Mouse (Mus musculus) left cerebral cortex, adult 2 months (tissue): ENCODE data around the gene Ipo13. TPM values are rescaled to one million over a fixed set of nuclear protein-coding genes. Genes with fewer than 3 reads are reported as not detected.
A peak's percentile ranks its signal among the peaks of the same experiment; 100 is the strongest.

Source experiments
- DNase-seq, 2 experiments: peaks; one replicate each; pipeline ENCODE4 v3.0.0; 2021 to 2022; ENCODE audit warnings: low spot score in 2 of 2, mixed read lengths in 1 of 2; ENCODE audit errors: extremely low spot score in 1 of 2
- H3K27ac ChIP-seq: fragments of 200-600 bp; 2 replicates; pipeline ENCODE4 v1.8.1; 2022
- H3K4me3 ChIP-seq: fragments of 200-600 bp; 2 replicates; pipeline ENCODE4 v1.8.1; 2022
- CTCF ChIP-seq: fragments of 200-600 bp; IDR thresholded peaks from 2 replicates; pipeline ENCODE4 v1.8.1; 2022; ENCODE audit warnings: antibody characterized with exemption, mild to moderate bottlenecking, moderate library complexity
- intact Hi-C: fragments of 180-260 bp; cut with DNase I; formaldehyde crosslinking; loops from one replicate; pipeline ENCODE4 v1.15.1; 2025
- long read RNA-seq, 2 experiments: library from polyadenylated mRNA; stranded (forward); transcript quantifications; one replicate each; pipeline ENCODE4 v2.0.0; 2021; ENCODE audit warnings: borderline mapping rate in 2 of 2
- total RNA-seq, 2 experiments: library from RNA; stranded (reverse); gene quantifications; 2 replicates each; pipeline ENCODE4 v1.2.3; 2021

Gene Ipo13
- 100 to 1,000 TPM; 115 to 123 TPM for total RNA-seq
- long read RNA-seq, experiment 1, transcript Ipo13-201 (20 exons, 3,595 nt) = major isoform, 77 of 110 reads
- long read RNA-seq, experiment 1, partial matches to known transcripts = 14 of 110 reads
- long read RNA-seq, experiment 1, other reads (novel, unspliced or antisense) = 19 of 110 reads
- long read RNA-seq, experiment 2, transcript Ipo13-201 (20 exons, 3,595 nt) = major isoform, 66 of 101 reads
- long read RNA-seq, experiment 2, partial matches to known transcripts = 9 of 101 reads
- long read RNA-seq, experiment 2, other reads (novel, unspliced or antisense) = 25 of 101 reads

DNA sequence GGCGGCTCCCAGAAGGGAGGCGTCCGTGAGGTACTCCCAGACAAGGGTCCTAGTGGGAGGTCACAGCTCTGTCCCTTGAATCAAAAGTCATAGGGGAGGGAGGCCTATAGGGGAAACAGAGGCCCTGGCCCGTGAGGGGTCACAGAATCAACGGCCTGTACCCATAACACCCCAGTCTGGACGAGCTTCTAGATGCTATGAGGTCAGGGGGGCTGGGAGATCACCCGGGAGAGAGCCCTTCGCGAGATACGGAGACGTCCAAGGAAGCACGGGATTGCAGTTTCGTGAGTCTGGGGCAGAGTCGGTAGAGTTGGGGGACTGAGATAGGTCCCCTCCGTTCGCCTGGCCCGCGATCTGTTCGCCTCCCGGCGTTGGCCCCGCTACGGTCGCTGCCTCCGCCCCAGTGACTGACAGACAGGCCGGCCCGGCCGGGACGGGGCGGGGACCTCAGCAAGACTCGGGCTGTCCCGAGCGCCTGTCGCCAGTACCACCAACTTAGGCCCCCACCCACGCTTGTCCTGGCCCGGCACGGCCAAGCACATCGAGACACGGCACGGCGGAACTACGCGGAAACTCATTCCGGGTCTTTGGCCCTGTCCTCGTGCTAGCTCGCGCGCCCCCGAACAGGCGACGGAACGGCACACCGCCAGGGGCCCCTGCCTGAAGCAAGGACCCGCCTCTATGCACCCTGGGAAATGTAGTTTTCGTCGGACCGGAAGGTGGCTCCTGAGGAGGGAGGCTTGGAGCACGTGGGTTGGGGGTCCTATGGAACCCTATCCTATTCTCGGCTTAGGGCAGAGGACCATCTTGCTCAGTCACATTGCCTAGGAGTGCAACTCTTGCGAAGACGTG lies at the start of gene Ipo13:
Gene Ipo13 (minus strand): TSS at position 409 of the 852 bp plus-strand sequence.
- TF ChIP-seq CTCF = peak; percentile 32
- intact Hi-C loops = loop anchor here (2.0 kb wide), 1 partner anchor 28 kb away; the partner anchor contains the start of gene Atp6v0b
- peak within 1 kb of the TSS; percentile 100 for H3K27ac ChIP-seq
- peak; percentile 89 to 90 for DNase-seq
- H3K4me3 ChIP-seq = peak within 1 kb of the TSS; percentile 95

DNA sequence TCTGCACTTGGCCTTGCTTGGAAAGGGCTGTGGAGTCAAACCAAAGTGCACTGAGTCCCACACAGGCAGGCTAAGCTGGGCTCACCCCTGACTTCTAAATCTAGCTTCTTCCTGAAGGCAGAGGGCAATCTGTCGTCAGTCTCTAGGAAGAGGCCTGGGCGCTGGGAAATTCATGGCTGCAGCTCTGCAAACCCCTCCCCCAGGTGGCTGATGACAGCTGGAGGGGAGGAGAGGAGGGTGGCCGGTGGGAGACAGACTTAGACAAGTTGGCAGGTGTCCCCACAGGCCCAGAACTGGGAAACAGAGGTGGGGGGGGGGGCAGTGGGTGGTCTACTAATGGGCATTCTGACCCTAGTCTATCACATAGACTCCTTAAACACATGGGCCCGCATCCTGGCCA lies 42.7 kb upstream of the Ipo13 start:
- no peak for DNase-seq
- intact Hi-C loops = no loop called here
- Histone ChIP-seq H3K27ac (no peak overlapping the region), H3K4me3 (no peak overlapping the region)
- TF ChIP-seq CTCF = no peak

DNA sequence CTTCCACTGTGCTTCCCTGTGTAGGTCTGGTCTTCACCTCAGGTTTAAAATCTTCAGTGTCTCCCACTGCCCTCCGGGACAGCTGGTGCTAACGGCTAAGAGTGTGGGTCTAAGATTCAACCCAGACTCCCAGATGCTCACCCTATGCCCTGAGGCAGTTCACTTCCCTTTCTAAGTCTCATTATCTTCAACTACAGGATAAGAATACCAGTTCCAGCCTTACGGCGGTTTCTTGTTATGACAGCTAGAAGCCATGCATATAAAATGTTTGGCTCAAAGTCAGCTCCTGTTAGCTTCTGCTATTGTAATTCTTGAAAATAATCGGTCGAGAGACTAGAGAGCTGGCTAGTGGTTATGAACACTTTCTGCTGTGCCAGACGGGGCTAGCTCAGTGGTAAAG lies 32.7 kb upstream of the Ipo13 start:
- H3K4me3 ChIP-seq = no peak overlapping the region
- no peak; the same call in 1 of the 2 replicates for TF ChIP-seq CTCF
- intact Hi-C loops = no loop called here

DNA sequence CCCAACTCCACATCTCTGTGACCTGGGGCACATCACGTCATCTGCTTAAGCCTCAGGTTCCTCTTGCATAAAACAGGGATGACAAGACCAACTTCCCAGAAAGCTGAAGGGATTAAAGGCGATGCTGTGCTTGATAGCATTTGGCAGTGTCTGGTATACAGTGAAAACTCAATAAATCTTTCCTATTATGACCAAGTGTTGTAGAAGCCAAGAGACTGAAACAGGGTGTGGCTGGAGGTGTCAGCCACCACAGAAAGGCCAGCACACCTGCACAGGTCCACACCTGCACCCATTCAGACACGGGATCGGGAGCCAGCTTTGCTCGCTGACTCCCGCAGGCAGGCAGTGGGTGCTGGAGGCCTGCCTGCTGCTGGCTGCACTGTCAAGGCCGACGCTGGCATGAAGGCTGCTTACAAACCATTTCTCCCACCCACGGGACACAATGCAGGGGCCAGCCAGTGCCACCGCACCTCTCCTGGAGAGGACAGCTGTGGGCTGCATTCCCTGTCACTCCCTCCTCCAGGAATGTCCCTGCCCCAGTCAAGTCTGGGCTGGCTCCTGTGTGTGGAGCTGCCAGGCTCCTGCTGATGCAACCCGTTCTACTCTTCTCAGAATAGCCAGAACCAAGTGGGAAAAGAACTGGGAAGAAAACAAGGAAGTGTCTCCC lies 32.0 kb upstream of the Ipo13 start:
- H3K4me3 ChIP-seq = no peak overlapping the region
- TF ChIP-seq CTCF = no peak
- H3K27ac ChIP-seq = no peak overlapping the region
- intact Hi-C loops = no loop called here
- peak in 1 of 2 experiments; percentile 24 for DNase-seq

More for the DNA sequence above, 32.7 kb upstream of the Ipo13 start:
- no peak for DNase-seq
- no peak overlapping the region for H3K27ac ChIP-seq

DNA sequence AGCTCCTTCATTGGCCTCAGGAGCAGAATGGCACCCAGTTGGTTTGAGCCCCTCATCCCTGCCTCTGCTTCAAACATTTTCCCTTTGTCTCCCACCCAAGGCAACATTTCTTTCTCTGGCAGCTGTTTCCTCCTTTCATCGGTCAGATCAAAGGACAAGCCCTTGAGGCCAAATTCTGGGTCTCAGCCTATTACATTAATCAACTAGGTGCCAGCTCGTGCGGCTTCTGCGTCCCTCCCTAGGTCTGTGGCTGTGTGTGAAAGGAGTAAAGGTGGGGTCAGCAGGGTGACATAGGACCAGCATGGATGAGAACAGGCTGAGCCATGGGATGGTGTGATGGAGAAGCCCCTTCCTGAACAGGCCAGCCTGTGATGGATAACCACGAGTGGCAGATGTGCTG lies 28.5 kb upstream of the Ipo13 start:
- Histone ChIP-seq H3K4me3 (no peak overlapping the region), H3K27ac (no peak overlapping the region)
- TF ChIP-seq CTCF = no peak
- intact Hi-C loops = no loop called here
- DNase-seq = no peak

DNA sequence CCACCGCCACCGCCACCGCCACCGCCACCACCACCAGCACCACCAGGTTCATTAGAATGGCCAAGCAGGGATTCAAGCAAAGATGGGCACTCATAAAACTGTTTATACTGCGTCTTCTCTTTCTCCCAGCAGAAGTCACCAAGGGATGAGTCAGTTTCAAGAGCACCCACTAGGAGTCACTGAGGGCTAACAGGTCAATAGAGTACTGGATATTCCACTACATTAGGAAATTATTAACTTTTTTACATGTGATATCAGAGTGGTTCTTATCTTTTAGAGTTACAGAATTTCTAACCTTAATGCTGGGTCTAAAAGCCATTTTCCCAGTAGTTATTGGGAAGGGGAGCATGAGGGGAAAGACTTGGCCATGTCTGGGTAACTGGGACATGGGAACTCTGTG lies 22.2 kb upstream of the Ipo13 start:
- DNase-seq = no peak
- intact Hi-C loops = no loop called here
- Histone ChIP-seq H3K4me3 (no peak overlapping the region), H3K27ac (no peak overlapping the region)
- no peak for TF ChIP-seq CTCF

DNA sequence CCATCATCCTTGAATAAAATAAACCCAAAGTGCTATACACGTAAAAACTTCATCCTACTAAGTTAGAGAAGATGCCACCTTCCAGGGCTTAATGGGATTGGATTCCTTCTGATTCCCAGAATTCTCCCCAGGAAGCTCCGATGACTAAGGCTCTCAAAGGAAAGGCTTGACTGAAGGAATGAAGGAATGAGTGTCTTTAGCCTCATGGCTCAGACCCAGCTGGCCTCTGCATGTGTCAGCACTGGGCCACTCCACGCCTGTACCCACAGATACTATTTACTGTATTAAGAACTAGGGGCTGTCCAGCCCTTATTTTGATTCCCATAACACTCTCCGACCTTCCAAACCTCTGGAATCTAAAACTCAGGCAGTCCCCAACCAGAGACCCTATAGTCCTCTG lies 19.3 kb upstream of the Ipo13 start:
- intact Hi-C loops = no loop called here
- Histone ChIP-seq H3K27ac (no peak overlapping the region), H3K4me3 (no peak overlapping the region)
- no peak for DNase-seq
- no peak for TF ChIP-seq CTCF

DNA sequence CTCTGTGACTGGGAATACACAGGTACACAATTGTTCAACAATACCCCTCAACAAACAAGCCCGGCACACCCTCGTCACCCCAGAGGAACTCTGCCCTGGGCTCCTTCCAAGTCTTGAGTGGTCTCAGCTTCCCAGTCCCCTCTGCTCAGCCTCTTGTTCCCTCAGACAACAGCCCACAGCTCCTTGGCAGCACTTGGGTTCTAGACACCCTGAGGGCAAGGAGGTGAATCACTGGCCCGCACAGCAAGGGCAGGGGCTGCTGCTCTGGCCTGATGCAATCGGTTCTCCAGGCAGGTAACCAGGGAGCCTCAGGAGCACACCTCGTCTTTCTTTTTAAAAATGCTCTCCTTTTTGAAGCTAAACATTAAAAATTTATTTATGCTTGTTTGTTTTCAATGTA lies 18.4 kb upstream of the Ipo13 start:
- intact Hi-C loops = no loop called here
- H3K27ac ChIP-seq = no peak overlapping the region

DNA sequence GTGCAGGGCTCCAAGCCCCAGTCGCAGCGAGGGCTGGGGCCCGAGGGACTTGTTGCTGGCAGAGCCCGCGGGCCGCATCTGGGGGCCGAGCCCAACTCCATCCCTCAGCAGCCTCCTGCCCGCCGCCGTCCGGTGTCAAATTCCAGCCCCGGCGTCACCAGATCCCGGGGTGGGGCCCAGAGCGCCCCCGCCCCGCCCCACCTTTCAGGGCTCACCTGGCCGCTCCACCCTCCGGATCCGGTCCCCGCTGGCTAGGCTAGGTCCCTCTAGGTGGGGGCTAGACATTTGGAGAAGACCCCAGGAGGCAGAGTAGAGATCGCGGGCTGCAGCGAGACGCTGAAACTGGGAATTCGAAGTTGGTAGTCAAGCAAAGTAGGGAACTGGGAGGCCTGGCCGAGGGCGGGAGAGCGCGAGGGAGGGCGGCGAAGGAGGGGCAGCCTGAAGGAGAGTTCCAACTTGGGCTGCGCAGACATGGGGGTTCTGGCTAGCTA lies 14.6 kb upstream of the Ipo13 start, which contains the start of gene Artn:
Gene Artn (minus strand): TSS at position 373 of the 491 bp plus-strand sequence.
- Histone ChIP-seq H3K4me3 (no peak within 1 kb of the TSS), H3K27ac (no peak within 1 kb of the TSS)
- intact Hi-C loops = loop anchor here (5.0 kb wide), 2 partner anchors 102 to 363 kb away; partner anchors contain the start of gene Ptprf
- TF ChIP-seq CTCF = no peak
- DNase-seq = no peak

More for the DNA sequence above, 18.4 kb upstream of the Ipo13 start:
- TF ChIP-seq CTCF = no peak
- no peak overlapping the region for H3K4me3 ChIP-seq
- no peak for DNase-seq

DNA sequence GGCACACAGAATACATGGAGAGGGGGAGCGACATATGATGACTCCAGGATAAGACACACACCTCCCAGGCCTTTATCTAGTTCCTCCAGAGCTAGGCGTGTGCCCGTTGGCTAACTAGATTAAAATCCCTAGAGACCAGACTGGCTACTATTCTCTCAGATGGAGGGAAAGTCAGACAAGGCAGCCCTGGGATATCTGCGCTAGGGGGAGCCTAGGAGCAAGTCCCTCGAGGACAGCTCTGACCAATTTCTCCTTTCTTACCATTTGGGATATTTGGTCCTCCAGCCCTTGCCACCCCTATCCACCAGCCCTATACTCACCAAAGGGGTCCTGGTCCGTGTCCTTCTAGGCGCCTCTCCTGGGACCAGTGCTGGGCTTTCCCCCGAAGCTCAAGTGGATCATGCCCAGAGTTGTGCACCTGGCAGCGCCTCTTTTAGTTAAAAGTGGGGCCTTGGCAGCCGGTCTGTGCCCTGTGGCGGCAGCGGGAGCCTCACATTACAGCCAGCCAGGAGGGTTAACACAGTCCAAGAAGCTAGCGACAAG lies 14.0 kb upstream of the Ipo13 start:
- peak; percentile 64 for TF ChIP-seq CTCF
- DNase-seq = peak; percentile 35 to 59
- H3K27ac ChIP-seq = no peak overlapping the region
- H3K4me3 ChIP-seq = no peak overlapping the region
- intact Hi-C loops = loop anchor here (1.0 to 5.0 kb wide), 3 partner anchors 101 to 364 kb away; partner anchors contain the start of gene Ptprf

DNA sequence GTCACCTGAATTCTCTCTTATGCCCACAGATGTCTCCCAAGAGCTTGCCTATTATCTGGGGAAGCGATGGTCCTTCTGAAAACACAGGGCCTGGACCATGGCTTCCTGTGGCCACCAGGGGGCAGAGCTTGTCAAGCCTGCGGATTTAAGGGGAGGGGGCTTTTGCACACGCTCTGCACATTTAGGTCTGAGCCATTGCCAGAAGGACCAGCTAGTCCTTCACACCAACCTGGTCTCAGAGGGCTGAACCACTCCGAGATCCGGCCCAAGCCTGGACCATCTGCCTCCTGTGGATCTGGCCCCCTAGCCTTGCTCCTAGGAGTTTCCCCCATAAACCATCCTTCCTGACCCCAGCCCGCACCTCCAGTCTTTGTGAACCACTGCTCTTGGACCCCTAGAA lies 13.4 kb upstream of the Ipo13 start:
- no peak for DNase-seq
- intact Hi-C loops = loop anchor here (1.0 to 5.0 kb wide), 3 partner anchors 101 to 364 kb away; partner anchors contain the start of gene Ptprf
- H3K4me3 ChIP-seq = no peak overlapping the region
- TF ChIP-seq CTCF = peak; percentile 82
- H3K27ac ChIP-seq = no peak overlapping the region
